ENCODE assay signal across 12 mouse cellular contexts in genomic region chr12:15804931-15805331, GRCm38 (mm10). TPM values are rescaled to one million over a fixed set of nuclear protein-coding genes. Genes with fewer than 3 reads are reported as not detected.
DNase-seq lines count a peak whose midpoint lies in the region; TF ChIP-seq lines count a peak whose summit lies in the region.
"Had no signal": no experiment of that assay in that cellular context is flagged by ENCODE, and none has a peak within 500 bp of the region (broad histone marks: within the 10 kb centered on the region; RNA-seq: fewer than 3 reads in every experiment).

No protein-coding gene starts in this region.

- H3K27ac ChIP-seq in MEL (ENCODE audit: control insufficient read depth, low read depth, low read length): no peak overlapping the region
- H3K27ac ChIP-seq: limb, embryonic 13.5 days; neural tube, embryonic 13.5 days had no signal

- peaks cover 0 to 3% of the 10 kb centered on the region in 2 experiments; a peak in 3 of 4 replicates for H3K4me1 ChIP-seq in MEL (ENCODE audit: control insufficient read depth in 1 of 2, insufficient read depth in 2 of 2, low read length in 2 of 2)

- TF ChIP-seq EP300 in MEL (IDR thresholded peaks at IDR 0.05; ENCODE audit: low read depth in 1 of 2, low read length in 2 of 2): no peak

- no peak overlapping the region for H3K4me3 ChIP-seq in MEL (ENCODE audit: control insufficient read depth in 1 of 2, insufficient read depth in 1 of 2, low read depth in 2 of 2, low read length in 2 of 2)
- H3K4me3 ChIP-seq: limb, embryonic 13.5 days; neural tube, embryonic 13.5 days had no signal

- peaks cover 5% of the 10 kb centered on the region; the same call in 1 of the 2 replicates for H3K79me2 ChIP-seq in MEL (ENCODE audit: control insufficient read depth, insufficient read depth, low read length, poor library complexity)

- no peak for TF ChIP-seq RAD21 in MEL (IDR thresholded peaks at IDR 0.05; ENCODE audit: low read depth, low read length)

- H3K36me3 ChIP-seq in MEL (ENCODE audit: control insufficient read depth in 1 of 2, insufficient read depth in 2 of 2, low read length in 2 of 2): peaks cover 2 to 27% of the 10 kb centered on the region in 2 experiments; a peak in 3 of 4 replicates

- no peaks in the 10 kb centered on the region for H3K9me3 ChIP-seq in MEL (replicated peaks; ENCODE audit: insufficient read depth, low read length)
- H3K9me3 ChIP-seq: limb, embryonic 13.5 days; neural tube, embryonic 13.5 days had no signal

- no peak for TF ChIP-seq POLR2A in MEL (IDR thresholded peaks at IDR 0.05; ENCODE audit: control insufficient read depth in 1 of 2, insufficient read depth in 1 of 2, low read depth in 1 of 2, low read length in 2 of 2, poor library complexity in 1 of 2)

- no peak overlapping the region for H3K9ac ChIP-seq in MEL (ENCODE audit: control insufficient read depth, low read depth, low read length, poor library complexity, severe bottlenecking)
- H3K9ac ChIP-seq: limb, embryonic 13.5 days; neural tube, embryonic 13.5 days had no signal

- TF ChIP-seq CTCF in MEL (IDR thresholded peaks at IDR 0.05 in 2 of 3, conservative IDR thresholded peaks at IDR 0.05 in 1 of 3; ENCODE audit: control insufficient read depth in 1 of 3, insufficient read depth in 1 of 3, low read depth in 2 of 3, low read length in 3 of 3, poor library complexity in 1 of 3, severe bottlenecking in 1 of 3): no peak

- intact Hi-C loops in left cerebral cortex, postnatal 10 days (cut with DNase I): no loop called here

- H3K27me3 ChIP-seq in MEL (ENCODE audit: control insufficient read depth in 1 of 2, insufficient read depth in 2 of 2, low read length in 2 of 2): no peaks in the 10 kb centered on the region
- H3K27me3 ChIP-seq: limb, embryonic 13.5 days; neural tube, embryonic 13.5 days had no signal

- DNase-seq in kidney, adult 18-20 months: peak; percentile 51
- DNase-seq in kidney, postnatal 4 days: no peak
- peak; percentile 61 for DNase-seq in CD4-positive, CD25-positive, alpha-beta regulatory T cell, adult 2 months (ENCODE audit: low read depth, low spot score)
- no peak for DNase-seq in MEL (ENCODE audit: low read depth, low spot score)
- peak; percentile 68 for DNase-seq in lung, postnatal 36 days
- no peak for DNase-seq in right cerebral cortex, adult 18-20 months
- DNase-seq in left cerebral cortex, postnatal 10 days (ENCODE audit: extremely low spot score in 1 of 2, low spot score in 2 of 2): no peak
- DNase-seq: cerebellum, postnatal 10 days; gastrocnemius, postnatal 25 days; right cerebral cortex, postnatal 25 days had no signal

TF ChIP-seq in MEL, 35 proteins besides CTCF, POLR2A, EP300 and RAD21:
- TF ChIP-seq POLR2AphosphoS5 (IDR thresholded peaks at IDR 0.05; ENCODE audit: borderline replicate concordance, low read depth, low read length) (no peak), MAFK (IDR thresholded peaks at IDR 0.05; ENCODE audit: borderline replicate concordance, low read depth, low read length) (no peak), ELF1 (IDR thresholded peaks at IDR 0.05; ENCODE audit: low read depth, low read length) (no peak), GATA1 (IDR thresholded peaks at IDR 0.05; ENCODE audit: low read depth, low read length) (0 out of 2 replicates have a peak, but pooled peaks have one; percentile 18), CHD1 (IDR thresholded peaks at IDR 0.05; ENCODE audit: low read depth, low read length) (no peak)

RNA-seq across cellular contexts. Expression of gene Trib2, which starts 11.8 kb away (rescaled TPM):
- total RNA-seq in MEL (2012; rRNA removed): 42.1 and 53.8 TPM in 2 replicates
- 10 to 100 TPM; 20.1 to 80.6 TPM for polyA plus RNA-seq in MEL (2012; ENCODE audit: insufficient read depth in 1 of 2, insufficient read length in 2 of 2, low read depth in 1 of 2, low replicate concordance in 2 of 2, missing spikeins in 1 of 2)
- total RNA-seq in left cerebral cortex, postnatal 10 days (2021): 10 to 100 TPM; 73.8 to 79.8 TPM

Comparison
In these comparisons a context has a peak if more than half of its experiments do, and no peak if none do; other contexts are left out.
1. DNase-seq: peak in kidney, adult 18-20 months (single experiment), CD4-positive, CD25-positive, alpha-beta regulatory T cell, adult 2 months (single experiment) and lung, postnatal 36 days (single experiment); none in kidney, postnatal 4 days (0 of 2), MEL (single experiment), right cerebral cortex, adult 18-20 months (single experiment) and left cerebral cortex, postnatal 10 days (0 of 2).